ENCODE assay signal across 9 mouse cellular contexts in the genomic region with DNA sequence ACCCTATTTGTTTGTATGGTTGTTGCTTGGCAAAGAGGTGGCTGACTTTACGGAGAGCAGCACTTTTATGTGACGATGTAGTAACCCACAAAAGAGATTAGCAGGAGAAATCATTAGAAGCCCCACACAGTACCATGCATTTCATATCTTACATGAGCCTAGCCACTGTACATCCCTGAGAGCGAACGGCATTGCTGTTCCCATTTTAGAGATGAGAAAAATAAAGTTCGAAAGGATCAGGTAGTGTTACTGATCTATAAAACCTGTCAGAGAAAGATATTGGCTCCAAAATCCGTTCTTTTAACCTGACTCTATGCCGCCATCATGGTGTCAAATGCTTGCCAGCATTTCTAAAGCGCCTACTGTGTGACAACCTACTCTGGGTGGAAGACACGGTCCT. TPM values are rescaled to one million over a fixed set of nuclear protein-coding genes. Genes with fewer than 3 reads are reported as not detected.
DNase-seq lines count a peak whose midpoint lies in the region; ATAC-seq and TF ChIP-seq lines count a peak whose summit lies in the region.
"Had no signal": no experiment of that assay in that cellular context is flagged by ENCODE, and none has a peak within 500 bp of the region (broad histone marks: within the 10 kb centered on the region; RNA-seq: fewer than 3 reads in every experiment).

No protein-coding gene starts in this region.

- peaks cover 56% of the 10 kb centered on the region for H3K4me1 ChIP-seq in heart, embryonic 15.5 days (replicated peaks)
- peaks cover 0 to 12% of the 10 kb centered on the region in 2 experiments; a peak in 3 of 4 replicates for H3K4me1 ChIP-seq in ES-E14 (ENCODE audit: control insufficient read depth in 2 of 2, insufficient read depth in 2 of 2, low read length in 2 of 2, poor library complexity in 1 of 2)
- peaks cover 62% of the 10 kb centered on the region for H3K4me1 ChIP-seq in hindbrain, embryonic 10.5 days (replicated peaks)
- peaks cover 66% of the 10 kb centered on the region for H3K4me1 ChIP-seq in liver, postnatal 0 days (ENCODE audit: insufficient read depth)

- H3K4me2 ChIP-seq in heart, embryonic 15.5 days, result no peak overlapping the region
- peak overlapping the region; percentile 59; the same call in 1 of the 2 replicates for H3K4me2 ChIP-seq in liver, postnatal 0 days (ENCODE audit: low read depth, low read length)

- H3K36me3 ChIP-seq in heart, embryonic 15.5 days, result no peaks in the 10 kb centered on the region
- peaks cover 14% of the 10 kb centered on the region; the same call in 1 of the 2 replicates for H3K36me3 ChIP-seq in ES-E14 (ENCODE audit: control insufficient read depth, insufficient read depth, low read length, poor library complexity, severe bottlenecking)
- no peaks in the 10 kb centered on the region for H3K36me3 ChIP-seq in hindbrain, embryonic 10.5 days
- H3K36me3 ChIP-seq in liver, postnatal 0 days (replicated peaks; ENCODE audit: insufficient read depth, low read length), result no peaks in the 10 kb centered on the region

- no peak for ATAC-seq in heart, embryonic 15.5 days (replicated peaks; ENCODE audit: insufficient number of reproducible peaks, insufficient read depth, low FRiP score, low read depth)
- ATAC-seq in liver, postnatal 0 days, result no peak
- ATAC-seq in granulocyte monocyte progenitor cell, adult 5-6 weeks (replicated peaks; ENCODE audit: poor library complexity, severe bottlenecking), result no peak

- H3K27me3 ChIP-seq in heart, embryonic 15.5 days, result no peaks in the 10 kb centered on the region
- H3K27me3 ChIP-seq in hindbrain, embryonic 10.5 days (ENCODE audit: insufficient read depth, poor library complexity, severe bottlenecking), result no peaks in the 10 kb centered on the region
- H3K27me3 ChIP-seq in liver, postnatal 0 days (ENCODE audit: insufficient read depth, low read length), result no peaks in the 10 kb centered on the region

- H3K4me3 ChIP-seq in heart, embryonic 15.5 days, result no peak overlapping the region
- H3K4me3 ChIP-seq in ES-E14 (ENCODE audit: insufficient read depth in 1 of 2, low read depth in 1 of 2, low read length in 2 of 2, poor library complexity in 1 of 2, severe bottlenecking in 1 of 2), result peak overlapping the region; percentile 35 to 38
- no peak overlapping the region for H3K4me3 ChIP-seq in hindbrain, embryonic 10.5 days
- H3K4me3 ChIP-seq in liver, postnatal 0 days (ENCODE audit: low read depth, low read length), result no peak overlapping the region

- H3K9me3 ChIP-seq in heart, embryonic 15.5 days (replicated peaks), result no peaks in the 10 kb centered on the region
- H3K9me3 ChIP-seq in ES-E14 (ENCODE audit: control insufficient read depth, insufficient read depth, low read depth, low read length), result no peaks in the 10 kb centered on the region
- H3K9me3 ChIP-seq in hindbrain, embryonic 10.5 days, result peaks cover 5% of the 10 kb centered on the region; the same call in 1 of the 2 replicates
- no peaks in the 10 kb centered on the region for H3K9me3 ChIP-seq in liver, postnatal 0 days (ENCODE audit: low read length)

- TF ChIP-seq EP300 in liver, postnatal 0 days (IDR thresholded peaks at IDR 0.05; ENCODE audit: low read depth), result no peak

- H3K27ac ChIP-seq in heart, embryonic 15.5 days, result peak overlapping the region; percentile 93
- H3K27ac ChIP-seq in ES-E14 (ENCODE audit: insufficient read depth, low read depth, low read length, poor library complexity, severe bottlenecking), result peak overlapping the region; percentile 100
- H3K27ac ChIP-seq in hindbrain, embryonic 10.5 days, result peak overlapping the region; percentile 97
- H3K27ac ChIP-seq in liver, postnatal 0 days (ENCODE audit: low read depth), result peak overlapping the region; percentile 98

- WGBS in heart, embryonic 15.5 days, result 68% methylated on average over 9 of the region's 9 CpGs
- WGBS in hindbrain, embryonic 10.5 days, result 63% methylated on average over 9 of the region's 9 CpGs
- 78% methylated on average over 9 of the region's 9 CpGs for WGBS in liver, postnatal 0 days (ENCODE audit: insufficient replicate concordance)

- no peak overlapping the region for H3K9ac ChIP-seq in heart, embryonic 15.5 days
- H3K9ac ChIP-seq in ES-E14 (ENCODE audit: insufficient read depth, low read depth, low read length, poor library complexity, severe bottlenecking), result peak overlapping the region; percentile 49; the same call in 1 of the 2 replicates
- H3K9ac ChIP-seq in liver, postnatal 0 days (replicated peaks), result no peak overlapping the region

- in situ Hi-C loops in ES-E14 (cut with MboI; ENCODE audit: low sequenced_read_pairs in 2 of 2, unreplicated experiment in 2 of 2), result no loop called here

- no peak for TF ChIP-seq CTCF in liver, postnatal 0 days (IDR thresholded peaks at IDR 0.05; ENCODE audit: low read depth)

- DNase-seq in heart, postnatal 36 days, result no peak
- no peak for DNase-seq in ES-E14 (ENCODE audit: low read depth, low spot score)
- no peak for DNase-seq in hindbrain, embryonic 10.5 days (ENCODE audit: low spot score)
- no peak for DNase-seq in liver, postnatal 0 days
- DNase-seq in layer of hippocampus, postnatal 25 days (ENCODE audit: extremely low spot score in 1 of 2, low spot score in 1 of 2), result no peak
- no peak for DNase-seq in adrenal gland, adult 8-10 months

- intact Hi-C loops in heart, postnatal 36 days (cut with DNase I), result loop anchor here (5.0 kb wide), 1 partner anchor 62 kb away; no protein-coding TSS in a partner anchor

TF ChIP-seq in ES-E14, 5 proteins besides CTCF, POLR2A, EP300 and RAD21:
- no peak for TF ChIP-seq MAFK (IDR thresholded peaks at IDR 0.05; ENCODE audit: insufficient read depth, low read depth, low read length)
- TF ChIP-seq HCFC1 (IDR thresholded peaks at IDR 0.05; ENCODE audit: borderline replicate concordance, insufficient read depth, low read length), result no peak
- TF ChIP-seq CHD2 (IDR thresholded peaks at IDR 0.05; ENCODE audit: low read depth, low read length), result no peak
- TF ChIP-seq ZC3H11A (IDR thresholded peaks at IDR 0.05; ENCODE audit: borderline replicate concordance, low read depth, low read length), result no peak
- no peak for TF ChIP-seq ZNF384 (IDR thresholded peaks at IDR 0.05; ENCODE audit: low read depth, low read length)

RNA-seq across cellular contexts. Expression of gene Atf7ip, which starts 36.2 kb away (rescaled TPM):
- polyA plus RNA-seq in heart, embryonic 15.5 days (2015; fragmentation: Nextera tagmentation; extraction: Ambion mirVana), result 30.3 and 32.6 TPM in 2 replicates
- 10 to 100 TPM; 78.1 to 88.5 TPM for total RNA-seq in heart, postnatal 36 days (2021)
- 26.8 and 35.9 TPM in 2 replicates for total RNA-seq in ES-E14 (2012; rRNA removed)
- polyA plus RNA-seq in hindbrain, embryonic 10.5 days (2016; fragmentation: Nextera tagmentation; extraction: Ambion mirVana), result 41.8 and 47.2 TPM in 2 replicates
- polyA plus RNA-seq in liver, postnatal 0 days (2015; fragmentation: Nextera tagmentation; extraction: Ambion mirVana), result 5.6 and 6.6 TPM in 2 replicates
- 100 to 1,000 TPM; 105 to 131 TPM for total RNA-seq in layer of hippocampus, postnatal 25 days (2021)
- 100 to 1,000 TPM in 2 of 4 experiments, 10 to 100 TPM in 2; 79.2 to 127 (median 99.1) TPM for total RNA-seq in adrenal gland, adult 8-10 months (2022)
- total RNA-seq in granulocyte monocyte progenitor cell, adult 5-6 weeks (2014; fragmentation: Nextera tagmentation), result 94.1 and 126 TPM in 2 replicates
- 32.3 and 43.4 TPM in 2 replicates for total RNA-seq in granulocyte monocyte progenitor cell, adult 5-6 weeks (2017)

RNA-seq across cellular contexts. Expression of gene E330021D16Rik, which starts 54.4 kb away (rescaled TPM):
- not detected in 2 replicates for polyA plus RNA-seq in heart, embryonic 15.5 days (2015; fragmentation: Nextera tagmentation; extraction: Ambion mirVana)
- total RNA-seq in heart, postnatal 36 days (2021), result not detected
- 0.36 TPM in 1 of 2 replicates, not detected in the other for total RNA-seq in ES-E14 (2012; rRNA removed)
- not detected in 2 replicates for polyA plus RNA-seq in hindbrain, embryonic 10.5 days (2016; fragmentation: Nextera tagmentation; extraction: Ambion mirVana)
- polyA plus RNA-seq in liver, postnatal 0 days (2015; fragmentation: Nextera tagmentation; extraction: Ambion mirVana), result 0.47 and 0.67 TPM in 2 replicates
- total RNA-seq in layer of hippocampus, postnatal 25 days (2021), result not detected
- total RNA-seq in adrenal gland, adult 8-10 months (2022), result not detected
- not detected in 2 replicates for total RNA-seq in granulocyte monocyte progenitor cell, adult 5-6 weeks (2014; fragmentation: Nextera tagmentation)
- total RNA-seq in granulocyte monocyte progenitor cell, adult 5-6 weeks (2017), result not detected in 2 replicates
- total RNA-seq: left cerebral cortex, adult 8-10 months had no signal

Comparison
In these comparisons a context has a peak if more than half of its experiments do, and no peak if none do; other contexts are left out.
1. H3K4me3 ChIP-seq: peak in ES-E14 (2 of 2); none in heart, embryonic 15.5 days (single experiment), hindbrain, embryonic 10.5 days (single experiment) and liver, postnatal 0 days (single experiment).
2. Peak in every context shown above with its lines, with median percentiles within 50 percentile points of each other: H3K27ac ChIP-seq.